Mouse (Mus musculus) testis, adult 2 months (tissue): ENCODE measurements at regions not wholly inside any gene's neighbourhood (a gene's known extent, or its start where the extent isn't known, plus 50 kb on each side); places are given as distances from the start of the nearest gene placed in this dataset.

Source experiments
- CTCF ChIP-seq: fragments of 200-500 bp; IDR thresholded peaks from 2 replicates; pipeline ENCODE4 v1.5.1; 2012; ENCODE audit warnings: low read depth, mild to moderate bottlenecking, inconsistent platforms, low read length, moderate library complexity; ENCODE audit not compliant: control insufficient read depth, insufficient read depth, insufficient replicate concordance
- POLR2A ChIP-seq: fragments of 200-500 bp; IDR thresholded peaks from 2 replicates; pipeline ENCODE4 v1.6.1; 2012; ENCODE audit warnings: low read depth, mild to moderate bottlenecking, inconsistent platforms, low read length, moderate library complexity; ENCODE audit not compliant: control insufficient read depth

DNA sequence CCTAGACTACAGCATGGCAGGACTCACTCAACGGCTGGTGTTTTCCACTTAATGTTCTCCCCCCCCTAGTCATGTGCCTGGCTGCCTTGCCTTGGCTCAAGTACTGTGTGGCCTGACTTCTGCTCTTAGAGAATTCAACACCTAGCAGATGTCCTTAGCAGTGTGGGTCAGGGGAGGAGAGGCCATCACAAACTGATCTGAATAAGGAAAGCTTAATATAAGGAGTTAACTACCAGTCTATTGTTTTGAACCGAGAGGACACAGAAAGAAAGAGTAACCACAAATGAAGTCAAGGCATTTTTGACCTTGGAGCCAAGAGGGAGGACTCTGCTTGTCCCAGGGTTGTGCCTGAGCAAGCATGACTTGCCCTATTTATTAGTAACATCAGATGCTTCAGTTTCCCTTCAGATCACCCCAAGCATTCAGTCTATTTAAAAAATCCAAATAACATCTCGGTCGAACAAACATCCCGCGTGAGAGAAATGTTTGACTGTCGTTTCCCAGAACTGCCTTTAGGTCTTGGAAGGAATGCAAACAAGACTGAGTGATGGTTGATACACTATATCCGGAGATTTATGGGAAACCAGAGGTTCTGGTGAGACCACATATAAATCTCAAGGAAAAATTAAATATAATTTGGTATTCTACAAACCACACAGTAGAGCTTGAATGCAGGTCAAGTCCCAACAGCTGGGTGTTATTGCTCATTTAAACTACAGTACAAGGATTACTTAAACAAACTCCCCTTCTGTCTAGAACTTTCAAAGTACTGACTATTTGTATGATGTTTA lies 58.0 kb upstream of the Map4k3 start:
- TF ChIP-seq POLR2A (no peak), CTCF (no peak)
